Mouse (Mus musculus) ES-E14 (cell line): ENCODE data around the gene Hyal1. TPM values are rescaled to one million over a fixed set of nuclear protein-coding genes. Genes with fewer than 3 reads are reported as not detected.

Experiments
- DNase-seq: peaks from one replicate; pipeline ENCODE4 v3.0.0-alpha.2; 2013; ENCODE audit warnings: low read depth, low spot score
- H3K27ac ChIP-seq: 2 replicates; pipeline ENCODE4 v1.5.1; 2012; ENCODE audit warnings: low read depth, mild to moderate bottlenecking, low read length, moderate library complexity, mixed read lengths; ENCODE audit not compliant: poor library complexity, insufficient read depth, severe bottlenecking
- H3K36me3 ChIP-seq: 2 replicates; pipeline ENCODE4 v1.6.1; 2012; ENCODE audit warnings: mild to moderate bottlenecking, low read length, moderate library complexity, mixed read lengths; ENCODE audit not compliant: control insufficient read depth, poor library complexity, insufficient read depth, severe bottlenecking
- H3K4me1 ChIP-seq, 2 experiments: fragments of 150-350 bp in 1 of 2; sonication (generic) in 1 of 2; 2 replicates each; pipeline ENCODE4 v1.6.1; 2012; ENCODE audit warnings: low read length in 2 of 2, mild to moderate bottlenecking in 1 of 2, mixed read lengths in 1 of 2; ENCODE audit not compliant: control insufficient read depth in 2 of 2, insufficient read depth in 2 of 2, poor library complexity in 1 of 2
- H3K4me3 ChIP-seq, 2 experiments: fragments of 150-350 bp in 1 of 2; sonication (generic) in 1 of 2; 2 replicates each; pipeline ENCODE4 v1.5.1; 2012; ENCODE audit warnings: low read length in 2 of 2, low read depth in 1 of 2, mild to moderate bottlenecking in 1 of 2, mixed read lengths in 1 of 2; ENCODE audit not compliant: insufficient read depth in 1 of 2, poor library complexity in 1 of 2, severe bottlenecking in 1 of 2
- H3K9ac ChIP-seq: 2 replicates; pipeline ENCODE4 v1.6.1; 2012; ENCODE audit warnings: low read depth, mild to moderate bottlenecking, low read length, mixed read lengths; ENCODE audit not compliant: poor library complexity, insufficient read depth, severe bottlenecking
- H3K9me3 ChIP-seq: fragments of 150-350 bp; sonication (generic); 2 replicates; pipeline ENCODE4 v1.6.1; 2012; ENCODE audit warnings: low read depth, mild to moderate bottlenecking, low read length; ENCODE audit not compliant: control insufficient read depth, insufficient read depth
- CHD2 ChIP-seq: IDR thresholded peaks from 2 replicates; pipeline ENCODE4 v1.6.1; 2014; ENCODE audit warnings: mild to moderate bottlenecking, low read depth, low read length, inconsistent platforms
- HCFC1 ChIP-seq: IDR thresholded peaks from 2 replicates; pipeline ENCODE4 v1.6.1; 2012; ENCODE audit warnings: low read length, inconsistent platforms, borderline replicate concordance; ENCODE audit not compliant: insufficient read depth
- MAFK ChIP-seq: IDR thresholded peaks from 2 replicates; pipeline ENCODE4 v1.6.1; 2014; ENCODE audit warnings: mild to moderate bottlenecking, low read depth, low read length, inconsistent platforms; ENCODE audit not compliant: insufficient read depth
- ZC3H11A ChIP-seq: IDR thresholded peaks from 2 replicates; pipeline ENCODE4 v1.6.1; 2012; ENCODE audit warnings: low read depth, mild to moderate bottlenecking, inconsistent platforms, low read length, borderline replicate concordance
- ZNF384 ChIP-seq: IDR thresholded peaks from 2 replicates; pipeline ENCODE4 v1.6.1; 2012; ENCODE audit warnings: low read depth, low read length, inconsistent platforms
- in situ Hi-C, 2 experiments: fragments of 600-800 bp; cut with MboI; formaldehyde crosslinking; loops; one replicate each; pipeline ENCODE4 v1.15.1; 2025; ENCODE audit warnings: low sequenced_read_pairs in 2 of 2, inconsistent platforms in 1 of 2; ENCODE audit not compliant: unreplicated experiment in 2 of 2
- total RNA-seq: library from RNA; depleted of rRNA; stranded (reverse); fragments of 300-350 nt; gene quantifications from 2 replicates; pipeline ENCODE4 v1.2.3, GENCODE M21; 2012

Gene Hyal1
- total RNA-seq, 1 experiment = 11.8 TPM

DNA sequence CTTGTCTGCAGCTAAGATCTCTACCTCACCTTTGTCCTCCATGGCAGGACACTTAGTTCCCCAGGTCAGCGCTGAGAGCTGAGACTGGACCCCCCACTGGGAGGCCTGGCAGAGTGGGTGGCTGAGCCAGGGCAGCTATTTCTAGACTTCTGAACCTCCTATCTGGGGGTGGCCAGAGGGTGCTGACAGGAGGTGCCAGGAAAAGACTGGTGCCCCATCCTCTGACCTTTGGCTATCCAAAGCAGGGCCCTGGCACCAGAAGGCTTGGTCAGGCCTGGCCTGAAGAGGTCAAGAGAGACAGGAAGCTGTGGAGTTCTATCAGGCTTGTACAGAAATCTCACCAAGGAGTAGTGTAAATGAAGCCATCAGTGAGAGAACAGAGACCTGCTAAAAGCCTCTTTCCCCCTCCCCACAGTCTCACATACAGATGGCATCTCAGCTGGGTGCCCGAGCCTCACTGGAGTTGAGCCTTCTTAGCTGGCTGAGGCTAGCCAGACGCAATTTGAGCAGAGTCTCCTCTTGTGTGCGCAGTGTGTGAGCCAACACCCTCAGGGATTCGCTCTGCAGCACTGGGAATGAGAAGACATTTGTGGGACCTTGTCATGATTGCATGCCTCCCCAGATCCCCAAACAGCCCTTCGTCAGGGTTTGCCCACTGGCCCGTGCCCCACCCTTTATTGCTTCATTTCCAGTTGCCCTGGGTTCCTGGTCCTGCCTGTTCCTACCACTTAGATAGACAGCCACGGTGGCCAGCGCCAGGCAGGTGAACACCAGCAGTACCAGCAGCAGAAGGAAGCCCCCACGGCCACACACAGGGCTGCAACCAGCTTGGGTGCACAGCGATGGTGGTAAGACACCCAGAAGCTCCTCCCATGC, 16.6 kb downstream of the Hyal1 start:
- in situ Hi-C loops = no loop called here
- TF ChIP-seq MAFK (no peak), HCFC1 (no peak), CHD2 (no peak), ZNF384 (no peak), ZC3H11A (no peak)
- H3K36me3 ChIP-seq = peaks cover 46% of the 10 kb centered on the region
- no peaks in the 10 kb centered on the region for H3K9me3 ChIP-seq
- H3K9ac ChIP-seq = no peak overlapping the region
- DNase-seq = no peak
- peaks cover 0 to 22% of the 10 kb centered on the region in 2 experiments; a peak in 1 of 4 replicates for H3K4me1 ChIP-seq
- no peak overlapping the region for H3K27ac ChIP-seq
- no peak overlapping the region for H3K4me3 ChIP-seq

DNA sequence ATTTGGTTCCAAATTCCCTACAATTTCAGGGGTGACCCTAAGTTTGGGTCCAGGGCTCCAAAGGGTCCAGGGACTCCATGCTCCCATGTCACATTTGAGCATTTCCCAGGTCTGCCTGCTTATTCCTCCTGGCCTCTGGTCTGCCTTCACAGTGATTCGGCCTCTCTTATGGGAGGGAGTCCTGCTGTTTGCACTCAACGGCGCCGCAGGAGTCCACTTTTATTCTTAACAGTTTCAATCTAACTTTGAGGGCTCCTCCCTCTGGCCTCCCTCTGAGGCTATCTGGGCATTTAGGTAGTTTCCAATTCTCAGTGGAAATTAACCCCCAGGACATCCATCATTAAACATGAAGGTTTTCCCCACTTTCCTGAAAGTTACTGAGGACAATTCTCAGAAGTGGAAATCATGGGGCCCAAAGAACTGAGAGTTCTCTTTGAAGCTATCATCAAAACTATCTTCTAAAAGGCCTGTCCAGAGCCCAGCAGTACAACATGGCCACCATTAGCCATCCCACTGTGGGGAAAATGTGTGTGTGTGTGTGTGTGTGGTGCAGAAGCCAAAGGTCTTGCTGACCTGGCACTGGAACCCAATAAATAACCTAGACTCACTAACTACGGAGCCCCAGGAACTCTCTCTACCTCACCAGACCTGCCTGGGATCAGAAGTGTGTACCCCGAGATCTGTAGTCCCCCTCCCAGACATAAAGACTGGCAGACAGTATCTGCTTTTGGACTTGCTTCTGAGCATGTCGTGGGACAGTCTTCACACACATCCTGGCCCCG, 17.7 kb downstream of the Hyal1 start:
- peaks cover 46% of the 10 kb centered on the region for H3K36me3 ChIP-seq
- peak; percentile 81 for DNase-seq
- in situ Hi-C loops = no loop called here
- no peaks in the 10 kb centered on the region for H3K9me3 ChIP-seq
- H3K9ac ChIP-seq = no peak overlapping the region
- H3K27ac ChIP-seq = no peak overlapping the region
- TF ChIP-seq ZC3H11A = no peak
- TF ChIP-seq HCFC1 = no peak
- TF ChIP-seq ZNF384 = no peak
- TF ChIP-seq MAFK = no peak
- TF ChIP-seq CHD2 = no peak
- H3K4me1 ChIP-seq = peaks cover 0 to 27% of the 10 kb centered on the region in 2 experiments; a peak in 2 of 4 replicates
- H3K4me3 ChIP-seq = no peak overlapping the region

DNA sequence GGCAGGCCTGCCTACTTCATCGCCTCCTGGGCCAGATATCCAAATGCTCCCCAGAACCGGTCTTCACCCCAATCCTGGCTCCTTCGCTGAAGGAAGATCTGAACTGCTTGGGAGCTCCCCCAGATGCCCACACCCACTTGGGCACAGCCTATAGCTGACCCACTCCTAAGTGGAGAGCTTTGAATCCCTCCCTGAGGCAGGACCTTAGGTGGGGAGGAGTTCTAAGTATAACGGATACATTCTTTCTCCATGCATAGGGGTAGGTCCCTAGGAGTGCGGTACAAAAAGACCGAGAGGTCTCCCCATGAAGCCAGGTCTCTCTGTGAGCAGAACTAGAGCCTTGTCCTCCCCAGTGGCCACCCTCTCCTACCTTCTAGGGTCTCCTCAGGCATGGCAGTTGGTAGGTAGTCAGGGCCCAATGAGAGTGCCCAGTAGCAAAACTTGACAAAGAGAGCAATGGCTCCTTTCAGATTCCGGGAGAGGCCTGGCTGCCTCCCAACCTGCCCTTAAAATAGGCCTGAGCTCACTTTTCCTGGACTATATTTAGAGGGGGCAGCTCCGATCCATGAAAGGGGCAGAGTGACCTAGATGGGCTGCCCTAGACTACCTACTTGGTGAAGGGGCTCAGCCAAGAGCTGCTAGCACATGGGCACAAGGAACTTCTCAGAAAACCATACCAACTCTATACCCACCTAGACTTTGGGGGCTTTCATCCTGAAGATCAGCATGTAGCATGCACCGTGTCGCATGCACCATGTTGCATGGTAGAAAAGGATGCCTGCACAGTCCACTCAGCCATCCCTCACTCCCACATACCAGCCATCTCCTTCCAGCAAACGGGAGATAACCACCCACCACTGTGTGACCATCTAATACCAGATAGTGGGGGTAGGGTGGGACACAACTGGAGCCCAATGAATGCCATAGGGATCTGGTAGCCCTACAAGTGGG, 20.2 kb downstream of the Hyal1 start:
- Histone ChIP-seq H3K27ac (no peak overlapping the region), H3K4me3 (no peak overlapping the region)
- in situ Hi-C loops = no loop called here

GRCm38 (mm10) chr9:107598385-107598784, 21.7 kb downstream of the Hyal1 start:
- H3K4me3 ChIP-seq = peak overlapping the region; percentile 54 to 65; a peak in 3 of 4 replicates
- H3K9me3 ChIP-seq = no peaks in the 10 kb centered on the region
- no peak for TF ChIP-seq ZNF384
- no peak for TF ChIP-seq CHD2
- no peak for TF ChIP-seq MAFK
- no peak for TF ChIP-seq HCFC1
- TF ChIP-seq ZC3H11A = no peak
- DNase-seq = no peak
- peak overlapping the region; percentile 39; the same call in 1 of the 2 replicates for H3K9ac ChIP-seq
- H3K36me3 ChIP-seq = peaks cover 9% of the 10 kb centered on the region
- no peak overlapping the region for H3K27ac ChIP-seq
- in situ Hi-C loops = no loop called here
- peaks cover 4 to 21% of the 10 kb centered on the region in 2 experiments; a peak in 2 of 4 replicates for H3K4me1 ChIP-seq

More for the DNA sequence above, 20.2 kb downstream of the Hyal1 start:
- TF ChIP-seq MAFK (no peak), CHD2 (no peak), ZC3H11A (no peak), HCFC1 (no peak), ZNF384 (no peak)
- no peak for DNase-seq
- no peaks in the 10 kb centered on the region for H3K9me3 ChIP-seq
- H3K9ac ChIP-seq = no peak overlapping the region
- peaks cover 4 to 25% of the 10 kb centered on the region in 2 experiments; a peak in 2 of 4 replicates for H3K4me1 ChIP-seq
- H3K36me3 ChIP-seq = peaks cover 22% of the 10 kb centered on the region
